Mouse (Mus musculus) cerebellum, adult 2 months (tissue): ENCODE results near the gene Cabp4.
"Not testable (repeated sequence)": the region's sequence is repeated elsewhere in the genome, so short reads cannot be mapped to it uniquely, and the experiment has no call there.

Source experiments
- CTCF ChIP-seq: fragments of 200-500 bp; IDR thresholded peaks from 2 replicates; pipeline ENCODE4 v1.5.1; 2011; ENCODE audit warnings: low read depth, mild to moderate bottlenecking, control low read depth, low read length, moderate library complexity, borderline replicate concordance; ENCODE audit not compliant: insufficient read depth
- POLR2A ChIP-seq: fragments of 200-500 bp; IDR thresholded peaks from 2 replicates; pipeline ENCODE4 v1.6.1; 2011; ENCODE audit warnings: low read length, control low read depth, borderline replicate concordance; ENCODE audit not compliant: insufficient read depth

- TF ChIP-seq CTCF, POLR2A: not testable (repeated sequence)
These were observed 18.6 kb downstream of the Cabp4 start for GRCm38 (mm10) chr19:4125268-4125667.
